In genomic region chrX:11361261-11361660, GRCm38 (mm10) we compare ENCODE assay signal across 20 mouse cellular contexts. TPM values are rescaled to one million over a fixed set of nuclear protein-coding genes. Genes with fewer than 3 reads are reported as not detected.
"Had no signal": no experiment of that assay in that cellular context is flagged by ENCODE, and none has a peak within 500 bp of the region (broad histone marks: within the 10 kb centered on the region; RNA-seq: fewer than 3 reads in every experiment).

No protein-coding gene starts in this region.

- ATAC-seq: midbrain, embryonic 15.5 days had no signal

- H3K27ac ChIP-seq: left cerebral cortex, adult 2 months; limb, embryonic 10.5 days; lung, embryonic 15.5 days; midbrain, embryonic 15.5 days; neural tube, embryonic 13.5 days had no signal

- DNase-seq: kidney, adult 2 months; kidney, postnatal 25 days; right cerebral cortex, adult 18-20 months; spleen, adult 18-20 months; thymus, postnatal 36 days had no signal

- H3K4me3 ChIP-seq: left cerebral cortex, adult 2 months; limb, embryonic 10.5 days; lung, embryonic 15.5 days; midbrain, embryonic 15.5 days; neural tube, embryonic 13.5 days had no signal

- H3K9me3 ChIP-seq: limb, embryonic 10.5 days; lung, embryonic 15.5 days; midbrain, embryonic 15.5 days; neural tube, embryonic 13.5 days had no signal

- H3K9ac ChIP-seq: lung, embryonic 15.5 days; midbrain, embryonic 15.5 days; neural tube, embryonic 13.5 days had no signal

- H3K4me1 ChIP-seq: lung, embryonic 15.5 days; midbrain, embryonic 15.5 days had no signal

- H3K36me3 ChIP-seq: limb, embryonic 10.5 days; lung, embryonic 15.5 days; midbrain, embryonic 15.5 days; neural tube, embryonic 13.5 days had no signal

- H3K4me2 ChIP-seq: liver, embryonic 11.5 days; lung, embryonic 15.5 days; midbrain, embryonic 11.5 days; midbrain, embryonic 15.5 days; neural tube, embryonic 13.5 days had no signal

RNA-seq across cellular contexts. Expression of gene H2al1j, which starts 33.6 kb away (rescaled TPM):
- total RNA-seq: layer of hippocampus, postnatal 25 days; left cerebral cortex, adult 2 months; left cerebral cortex, postnatal 14 days; monocyte, adult 5-6 weeks had no signal
- polyA plus RNA-seq: kidney, adult 2 months; kidney, embryonic 16.5 days; limb, embryonic 10.5 days; limb, embryonic 14.5 days; liver, embryonic 11.5 days; liver, embryonic 16.5 days; lung, embryonic 15.5 days; midbrain, embryonic 11.5 days; midbrain, embryonic 15.5 days; neural tube, embryonic 13.5 days; stomach, embryonic 14.5 days; thymus, postnatal 0 days had no signal

RNA-seq across cellular contexts. Expression of gene H2al1i, which starts 36.8 kb away (rescaled TPM):
- total RNA-seq: layer of hippocampus, postnatal 25 days; left cerebral cortex, adult 2 months; left cerebral cortex, postnatal 14 days; monocyte, adult 5-6 weeks had no signal
- polyA plus RNA-seq: kidney, adult 2 months; kidney, embryonic 16.5 days; limb, embryonic 10.5 days; limb, embryonic 14.5 days; liver, embryonic 11.5 days; liver, embryonic 16.5 days; lung, embryonic 15.5 days; midbrain, embryonic 11.5 days; midbrain, embryonic 15.5 days; neural tube, embryonic 13.5 days; stomach, embryonic 14.5 days; thymus, postnatal 0 days had no signal

RNA-seq across cellular contexts. Expression of gene H2al1h, which starts 40.0 kb away (rescaled TPM):
- total RNA-seq: layer of hippocampus, postnatal 25 days; left cerebral cortex, adult 2 months; left cerebral cortex, postnatal 14 days; monocyte, adult 5-6 weeks had no signal
- polyA plus RNA-seq: kidney, adult 2 months; kidney, embryonic 16.5 days; limb, embryonic 10.5 days; limb, embryonic 14.5 days; liver, embryonic 11.5 days; liver, embryonic 16.5 days; lung, embryonic 15.5 days; midbrain, embryonic 11.5 days; midbrain, embryonic 15.5 days; neural tube, embryonic 13.5 days; stomach, embryonic 14.5 days; thymus, postnatal 0 days had no signal

RNA-seq across cellular contexts. Expression of gene H2al1g, which starts 43.2 kb away (rescaled TPM):
- total RNA-seq: layer of hippocampus, postnatal 25 days; left cerebral cortex, adult 2 months; left cerebral cortex, postnatal 14 days; monocyte, adult 5-6 weeks had no signal
- polyA plus RNA-seq: kidney, adult 2 months; kidney, embryonic 16.5 days; limb, embryonic 10.5 days; limb, embryonic 14.5 days; liver, embryonic 11.5 days; liver, embryonic 16.5 days; lung, embryonic 15.5 days; midbrain, embryonic 11.5 days; midbrain, embryonic 15.5 days; neural tube, embryonic 13.5 days; stomach, embryonic 14.5 days; thymus, postnatal 0 days had no signal

RNA-seq across cellular contexts. Expression of gene H2al1f, which starts 46.3 kb away (rescaled TPM):
- total RNA-seq: layer of hippocampus, postnatal 25 days; left cerebral cortex, adult 2 months; left cerebral cortex, postnatal 14 days; monocyte, adult 5-6 weeks had no signal
- polyA plus RNA-seq: kidney, adult 2 months; kidney, embryonic 16.5 days; limb, embryonic 10.5 days; limb, embryonic 14.5 days; liver, embryonic 11.5 days; liver, embryonic 16.5 days; lung, embryonic 15.5 days; midbrain, embryonic 11.5 days; midbrain, embryonic 15.5 days; neural tube, embryonic 13.5 days; stomach, embryonic 14.5 days; thymus, postnatal 0 days had no signal
